Comparison of ENCODE assay signal across 12 mouse cellular contexts in genomic region chr5:57797951-57798670, GRCm38 (mm10).
"Had no signal": no experiment of that assay in that cellular context is flagged by ENCODE, and none has a peak within 500 bp of the region (broad histone marks: within the 10 kb centered on the region; RNA-seq: fewer than 3 reads in every experiment).

No protein-coding gene starts in this region.

- DNase-seq: kidney, postnatal 10 days; lung, adult 2 months; lung, postnatal 36 days; right cerebral cortex, adult 18-20 months; right cerebral cortex, postnatal 25 days; thymus, postnatal 14 days had no signal

- H3K36me3 ChIP-seq: limb, embryonic 10.5 days; liver, embryonic 15.5 days; midbrain, embryonic 13.5 days; neural tube, embryonic 15.5 days had no signal

- H3K4me1 ChIP-seq: limb, embryonic 10.5 days; liver, embryonic 15.5 days; midbrain, embryonic 13.5 days; neural tube, embryonic 15.5 days had no signal

- ATAC-seq: lung, postnatal 0 days; midbrain, embryonic 13.5 days had no signal

- H3K4me3 ChIP-seq: left cerebral cortex, adult 2 months; limb, embryonic 10.5 days; liver, embryonic 15.5 days; midbrain, embryonic 13.5 days; neural tube, embryonic 15.5 days had no signal

- H3K27ac ChIP-seq: left cerebral cortex, adult 2 months; limb, embryonic 10.5 days; liver, embryonic 15.5 days; midbrain, embryonic 13.5 days; neural tube, embryonic 15.5 days had no signal

- H3K27me3 ChIP-seq: liver, embryonic 15.5 days; midbrain, embryonic 13.5 days; neural tube, embryonic 15.5 days had no signal

- H3K9me3 ChIP-seq: limb, embryonic 10.5 days; liver, embryonic 15.5 days; midbrain, embryonic 13.5 days; neural tube, embryonic 15.5 days had no signal
